Mouse (Mus musculus) olfactory bulb, adult 2 months (tissue): ENCODE measurements around the gene Daw1. TPM values are rescaled to one million over a fixed set of nuclear protein-coding genes. Genes with fewer than 3 reads are reported as not detected.

Source experiments
- H3K27ac ChIP-seq: fragments of 200-500 bp; 2 replicates; pipeline ENCODE4 v1.5.1; 2012; ENCODE audit warnings: low read depth, low read length; ENCODE audit not compliant: insufficient read depth
- H3K4me1 ChIP-seq: fragments of 200-500 bp; 2 replicates; pipeline ENCODE4 v1.6.1; 2012; ENCODE audit warnings: low read length; ENCODE audit not compliant: control insufficient read depth, insufficient read depth
- H3K4me3 ChIP-seq: fragments of 200-500 bp; 2 replicates; pipeline ENCODE4 v1.5.1; 2012; ENCODE audit warnings: mild to moderate bottlenecking, low read depth, low read length, moderate library complexity; ENCODE audit not compliant: insufficient read depth
- CTCF ChIP-seq: fragments of 200-500 bp; IDR thresholded peaks from 2 replicates; pipeline ENCODE4 v1.5.1; 2012; ENCODE audit warnings: low read depth, mild to moderate bottlenecking, low read length, moderate library complexity; ENCODE audit not compliant: insufficient read depth
- POLR2A ChIP-seq: fragments of 200-500 bp; IDR thresholded peaks from 2 replicates; pipeline ENCODE4 v1.6.1; 2012; ENCODE audit warnings: mild to moderate bottlenecking, low read depth, low read length, moderate library complexity; ENCODE audit not compliant: insufficient read depth
- WGBS: fragments of 180-500 bp; shearing (Covaris S2); methylation state at CpG from one replicate; pipeline ENCODE4 v1.1.7; 2018; 5-methylcytosine and 5-hydroxymethylcytosine counted together
- polyA plus RNA-seq: library from polyadenylated mRNA; stranded (reverse); fragments of >200 nt; gene quantifications from 2 replicates; pipeline ENCODE4 v1.2.4, GENCODE M21; 2012; ENCODE audit warnings: low replicate concordance; ENCODE audit not compliant: missing spikeins, insufficient read depth, insufficient read length

Gene Daw1
- polyA plus RNA-seq = not detected in 2 replicates

DNA sequence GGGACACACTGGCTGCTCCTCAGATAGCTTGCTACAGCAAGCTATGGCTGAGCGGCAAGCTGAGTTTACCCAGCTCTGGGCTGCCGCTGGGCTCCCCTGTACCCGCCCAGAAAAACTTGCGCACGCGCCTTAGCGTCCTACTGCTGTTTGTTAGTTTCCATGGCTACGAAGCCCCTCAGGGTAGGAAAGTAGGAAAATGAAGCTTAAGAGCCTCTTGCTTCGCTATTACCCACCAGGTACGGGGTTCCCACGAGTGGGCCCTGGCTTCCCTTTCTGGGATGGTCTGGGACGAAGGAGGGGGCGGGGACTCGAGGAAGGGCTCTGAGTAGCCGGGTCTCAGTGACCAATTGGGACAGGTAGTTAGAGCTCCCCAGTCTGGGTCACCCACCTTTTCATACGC is at the start of gene Daw1:
Gene Daw1, plus strand, starts transcription at position 150 of the 400 bp plus-strand sequence.
- peak within 1 kb of the TSS; percentile 72 for H3K4me3 ChIP-seq
- H3K27ac ChIP-seq = no peak within 1 kb of the TSS
- H3K4me1 ChIP-seq = peaks cover 3% of the 10 kb centered on the region; the same call in 1 of the 2 replicates
- TF ChIP-seq CTCF (no peak), POLR2A (no peak)
- WGBS = under 1% methylated on average over 16 of the region's 16 CpGs

GRCm38 (mm10) chr1:83110992-83111391 is 48.6 kb upstream of the Daw1 start:
- no peak overlapping the region for H3K27ac ChIP-seq
- no peaks in the 10 kb centered on the region for H3K4me1 ChIP-seq
- no peak overlapping the region for H3K4me3 ChIP-seq
- TF ChIP-seq CTCF = no peak
- TF ChIP-seq POLR2A = no peak

DNA sequence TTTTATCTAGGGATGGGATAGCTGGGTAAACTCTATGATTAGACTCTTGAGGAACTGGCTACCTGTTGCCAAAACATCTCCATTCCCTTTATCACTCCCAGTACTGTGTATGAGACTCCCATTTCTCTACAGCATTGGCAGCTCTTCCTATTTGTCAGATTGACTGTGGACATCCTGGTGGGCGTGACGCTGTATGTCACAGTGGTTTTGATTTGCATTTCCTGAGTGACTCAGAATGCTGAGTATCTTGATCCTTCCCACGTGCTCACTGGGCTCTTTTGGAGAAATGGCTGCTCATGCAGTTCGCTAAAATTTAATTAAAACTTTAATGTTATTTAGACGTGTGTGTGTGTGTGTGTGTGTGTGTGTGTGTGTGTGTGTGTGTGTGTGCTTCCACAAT is 47.8 kb upstream of the Daw1 start:
- no peak overlapping the region for H3K27ac ChIP-seq
- TF ChIP-seq CTCF (no peak), POLR2A (no peak)
- no peaks in the 10 kb centered on the region for H3K4me1 ChIP-seq
- 72% methylated on average over 5 of the region's 5 CpGs for WGBS
- H3K4me3 ChIP-seq = no peak overlapping the region

GRCm38 (mm10) chr1:83116447-83117137 is 43.0 kb upstream of the Daw1 start, which contains the start of gene Ccl20:
Gene Ccl20, plus strand, starts transcription at chr1:83116766.
- H3K4me3 ChIP-seq = no peak within 1 kb of the TSS
- WGBS = 52% methylated on average over 8 of the region's 8 CpGs
- no peak within 1 kb of the TSS for H3K27ac ChIP-seq
- no peaks in the 10 kb centered on the region for H3K4me1 ChIP-seq
- TF ChIP-seq CTCF (no peak), POLR2A (no peak)

GRCm38 (mm10) chr1:83117217-83117616 is 42.3 kb upstream of the Daw1 start:
- TF ChIP-seq POLR2A = no peak
- no peak for TF ChIP-seq CTCF
- Histone ChIP-seq H3K4me1 (no peaks in the 10 kb centered on the region), H3K27ac (no peak overlapping the region), H3K4me3 (no peak overlapping the region)
- 92% methylated on average over 3 of the region's 3 CpGs for WGBS

DNA sequence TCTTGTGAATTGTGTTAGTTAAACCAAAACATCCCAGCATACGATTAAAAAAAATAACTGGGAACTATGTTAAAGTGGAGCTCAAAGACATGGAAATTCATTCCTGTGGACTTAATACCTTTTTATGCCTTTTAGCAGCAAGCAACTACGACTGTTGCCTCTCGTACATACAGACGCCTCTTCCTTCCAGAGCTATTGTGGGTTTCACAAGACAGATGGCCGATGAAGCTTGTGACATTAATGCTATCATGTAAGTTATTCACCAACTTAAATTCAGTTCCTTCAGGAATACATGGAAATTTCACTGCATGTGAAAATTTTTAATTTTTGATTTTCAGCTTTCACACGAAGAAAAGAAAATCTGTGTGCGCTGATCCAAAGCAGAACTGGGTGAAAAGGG is 41.9 kb upstream of the Daw1 start:
- TF ChIP-seq POLR2A = no peak
- TF ChIP-seq CTCF = no peak
- Histone ChIP-seq H3K4me3 (no peak overlapping the region), H3K4me1 (no peaks in the 10 kb centered on the region), H3K27ac (no peak overlapping the region)
- WGBS = 90% methylated on average over 7 of the region's 7 CpGs

DNA sequence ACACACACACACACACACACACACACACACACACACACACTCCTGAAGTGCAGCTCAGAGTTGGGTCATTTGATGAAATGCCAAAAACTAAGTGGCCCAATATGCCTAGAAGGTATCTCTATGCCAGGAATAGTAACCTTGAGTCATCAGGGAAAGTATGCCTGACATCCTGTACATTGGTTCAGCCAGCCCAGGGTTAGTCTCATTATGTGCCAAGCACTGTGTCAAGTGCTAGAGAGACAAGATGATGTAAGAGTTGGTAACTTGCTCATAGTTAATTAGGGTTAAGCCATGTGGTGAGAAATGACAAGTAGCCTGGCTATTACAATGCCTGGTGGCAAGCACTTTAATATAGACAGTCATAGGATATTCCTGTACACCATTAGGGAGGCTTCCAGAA is 39.6 kb upstream of the Daw1 start:
- no peak for TF ChIP-seq CTCF
- no peak for TF ChIP-seq POLR2A
- H3K4me3 ChIP-seq = no peak overlapping the region
- no peak overlapping the region for H3K27ac ChIP-seq
- no peaks in the 10 kb centered on the region for H3K4me1 ChIP-seq

GRCm38 (mm10) chr1:83120312-83120711 is 39.2 kb upstream of the Daw1 start:
- no peak for TF ChIP-seq CTCF
- no peak for TF ChIP-seq POLR2A
- Histone ChIP-seq H3K4me3 (no peak overlapping the region), H3K27ac (no peak overlapping the region), H3K4me1 (no peaks in the 10 kb centered on the region)
- 85% methylated on average over 3 of the region's 3 CpGs for WGBS

- Histone ChIP-seq H3K4me1 (no peaks in the 10 kb centered on the region), H3K4me3 (no peak overlapping the region), H3K27ac (no peak overlapping the region)
- no peak for TF ChIP-seq CTCF
- no peak for TF ChIP-seq POLR2A
- 83% methylated on average over 2 of the region's 2 CpGs for WGBS
These were observed 36.4 kb upstream of the Daw1 start for GRCm38 (mm10) chr1:83123201-83123600.
